26 mouse cellular contexts compared by ENCODE assay signal in the genomic region with DNA sequence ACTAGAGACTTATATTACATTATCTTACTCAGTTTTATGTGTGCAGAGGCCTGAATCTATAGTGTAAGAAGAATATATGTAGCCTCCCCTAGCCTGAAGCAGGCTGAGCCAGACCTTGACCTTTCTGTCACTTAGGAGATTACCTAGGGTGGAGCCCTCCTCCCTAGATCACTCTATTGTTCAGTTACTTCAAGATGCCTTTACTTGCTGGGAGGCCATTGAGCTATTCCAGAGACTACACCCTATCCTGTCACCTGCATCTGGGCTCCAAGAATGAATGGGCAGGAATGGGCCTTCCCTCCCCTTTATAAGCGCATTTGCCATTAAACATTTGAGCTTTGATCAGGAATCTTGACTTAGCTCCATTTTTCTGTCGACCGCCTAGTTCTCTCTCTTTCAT.
"Had no signal": no experiment of that assay in that cellular context is flagged by ENCODE, and none has a peak within 500 bp of the region (broad histone marks: within the 10 kb centered on the region; RNA-seq: fewer than 3 reads in every experiment).

No protein-coding gene starts in this region.

- H3K9ac ChIP-seq: heart, embryonic 13.5 days; heart, embryonic 15.5 days; hindbrain, embryonic 13.5 days; hindbrain, embryonic 15.5 days; kidney, embryonic 15.5 days; limb, embryonic 13.5 days; limb, embryonic 15.5 days; liver, embryonic 12.5 days; liver, embryonic 14.5 days had no signal

- H3K36me3 ChIP-seq: heart, embryonic 13.5 days; heart, embryonic 15.5 days; hindbrain, embryonic 13.5 days; hindbrain, embryonic 15.5 days; kidney, embryonic 15.5 days; limb, embryonic 13.5 days; limb, embryonic 15.5 days; liver, embryonic 12.5 days had no signal

- H3K27ac ChIP-seq: gastrocnemius, adult 2 months; heart, adult 2 months; heart, embryonic 13.5 days; heart, embryonic 15.5 days; hindbrain, embryonic 13.5 days; hindbrain, embryonic 15.5 days; hindbrain, postnatal 0 days; kidney, embryonic 15.5 days; kidney, postnatal 0 days; limb, embryonic 13.5 days; limb, embryonic 15.5 days; liver, embryonic 12.5 days; liver, embryonic 14.5 days had no signal

- DNase-seq: gastrocnemius, adult 2 months; gastrocnemius, postnatal 14 days; gastrocnemius, postnatal 36 days; heart, adult 11 months; heart, adult 2 months; heart, postnatal 14 days; heart, postnatal 36 days; kidney, adult 11 months; kidney, adult 2 months; kidney, adult 9 months; kidney, postnatal 14 days; kidney, postnatal 36 days; layer of hippocampus, adult 9-11 months; left cerebral cortex, postnatal 4 days; lung, adult 18-20 months had no signal

- H3K9me3 ChIP-seq: heart, embryonic 13.5 days; heart, embryonic 15.5 days; hindbrain, embryonic 13.5 days; hindbrain, embryonic 15.5 days; kidney, embryonic 15.5 days; limb, embryonic 13.5 days; limb, embryonic 15.5 days; liver, embryonic 12.5 days had no signal

- H3K4me3 ChIP-seq: gastrocnemius, adult 2 months; heart, adult 2 months; heart, embryonic 13.5 days; heart, embryonic 15.5 days; hindbrain, embryonic 13.5 days; hindbrain, embryonic 15.5 days; kidney, embryonic 15.5 days; limb, embryonic 13.5 days; limb, embryonic 15.5 days; liver, embryonic 12.5 days had no signal

- H3K27me3 ChIP-seq: heart, embryonic 13.5 days; heart, embryonic 15.5 days; hindbrain, embryonic 13.5 days; hindbrain, embryonic 15.5 days; kidney, embryonic 15.5 days; limb, embryonic 13.5 days; limb, embryonic 15.5 days; liver, embryonic 12.5 days had no signal

- H3K4me1 ChIP-seq: heart, embryonic 15.5 days; hindbrain, embryonic 13.5 days; hindbrain, embryonic 15.5 days; kidney, embryonic 15.5 days; limb, embryonic 13.5 days; limb, embryonic 15.5 days; liver, embryonic 12.5 days had no signal
